Mouse (Mus musculus) neural tube, embryonic 12.5 days (tissue): ENCODE measurements around the gene Eaf1. TPM values are rescaled to one million over a fixed set of nuclear protein-coding genes. Genes with fewer than 3 reads are reported as not detected.
"Not testable (repeated sequence)": the region's sequence is repeated elsewhere in the genome, so short reads cannot be mapped to it uniquely, and the experiment has no call there.

ENCODE experiments used
- ATAC-seq: fragments of 200-750 bp; cut with Nextera tagmentation; 2 replicates; pipeline ENCODE4 v1.8.0; 2017; ENCODE audit warnings: low read depth, mild to moderate bottlenecking, moderate TSS enrichment, moderate library complexity; ENCODE audit not compliant: low FRiP score
- H3K27ac ChIP-seq: fragments of 300-500 bp; sonication (generic); 2 replicates; pipeline ENCODE4 v1.5.1; 2016
- H3K27me3 ChIP-seq: fragments of 300-500 bp; sonication (generic); replicated peaks from 2 replicates; pipeline ENCODE4 v1.6.1; 2016; ENCODE audit warnings: mild to moderate bottlenecking
- H3K36me3 ChIP-seq: fragments of 300-500 bp; sonication (generic); 2 replicates; pipeline ENCODE4 v1.6.1; 2016; ENCODE audit warnings: mild to moderate bottlenecking
- H3K4me1 ChIP-seq: fragments of 300-500 bp; sonication (generic); 2 replicates; pipeline ENCODE4 v1.6.1; 2016
- H3K4me2 ChIP-seq: fragments of 300-500 bp; sonication (generic); replicated peaks from 2 replicates; pipeline ENCODE4 v1.6.1; 2016; ENCODE audit warnings: mild to moderate bottlenecking
- H3K4me3 ChIP-seq: fragments of 300-500 bp; sonication (generic); 2 replicates; pipeline ENCODE4 v1.5.1; 2016
- H3K9ac ChIP-seq: fragments of 300-500 bp; sonication (generic); 2 replicates; pipeline ENCODE4 v1.6.1; 2016; ENCODE audit warnings: mild to moderate bottlenecking
- H3K9me3 ChIP-seq: fragments of 300-500 bp; sonication (generic); 2 replicates; pipeline ENCODE4 v1.6.1; 2016; ENCODE audit warnings: mild to moderate bottlenecking
- WGBS: fragments of 180-500 bp; shearing (Covaris S2); methylation state at CpG from one replicate; pipeline ENCODE4 v1.1.7; 2016; 5-methylcytosine and 5-hydroxymethylcytosine counted together
- polyA plus RNA-seq: library from polyadenylated mRNA; unstranded; fragments of >200 nt; fragmentation: Nextera tagmentation; extraction: Ambion mirVana; gene quantifications from 2 replicates; pipeline ENCODE4 v1.2.1, GENCODE M21; 2016

Gene Eaf1
- 16.7 and 20.5 TPM in 2 replicates for polyA plus RNA-seq

DNA sequence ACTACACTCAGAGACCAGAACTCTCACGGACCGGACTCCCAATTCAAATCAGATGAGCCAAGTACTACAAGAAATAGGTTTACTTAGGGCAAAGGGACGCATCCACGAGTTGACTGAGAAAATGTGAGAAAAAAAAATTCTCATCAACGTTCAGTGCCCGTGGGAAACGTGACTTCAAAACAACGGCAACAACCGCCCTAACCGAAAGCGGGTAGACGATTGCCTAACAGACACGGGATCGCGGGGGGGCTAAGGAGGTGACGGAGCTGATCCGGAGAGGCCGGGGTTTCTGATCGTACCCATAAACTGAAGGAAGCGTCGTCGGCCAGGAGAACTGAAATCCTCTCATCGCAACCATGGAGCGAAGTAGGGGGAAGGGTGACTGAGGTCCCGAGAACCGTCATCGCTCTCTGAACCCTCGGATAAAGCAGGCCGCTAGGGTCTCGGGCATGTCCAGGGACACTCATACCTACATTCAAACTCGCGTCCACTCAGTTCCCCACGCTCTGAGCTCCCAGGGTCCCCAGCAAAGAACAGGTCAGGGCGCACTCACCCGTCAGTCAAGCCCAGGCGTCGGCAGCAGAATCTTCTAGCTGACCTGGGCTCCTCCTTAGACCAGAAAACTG, at the start of gene Eaf1:
Gene Eaf1, plus strand, starts transcription at position 51 of the 626 bp plus-strand sequence.
- ATAC-seq: peak; percentile 65

DNA sequence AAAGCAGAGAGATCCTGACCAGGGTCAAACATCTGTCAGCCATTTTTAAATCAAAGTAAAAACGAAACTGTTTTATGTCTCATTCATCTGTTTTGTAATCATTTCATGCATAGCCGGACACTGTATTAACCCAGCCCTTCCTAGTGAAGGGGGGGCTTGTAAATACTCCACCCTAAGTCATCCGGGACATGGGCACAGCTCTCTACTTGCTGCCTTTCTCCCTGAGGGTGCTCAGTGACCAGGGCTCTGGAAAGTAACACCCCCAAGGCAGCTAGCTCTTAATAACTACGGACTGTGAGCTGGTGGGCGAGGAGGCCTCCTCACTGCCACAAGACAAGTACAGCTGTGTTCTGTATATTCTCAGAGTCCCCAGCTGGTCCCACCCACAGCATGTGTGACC, 45.2 kb upstream of the Eaf1 start:
- no peak overlapping the region for H3K4me2 ChIP-seq
- ATAC-seq: no peak
- H3K4me1 ChIP-seq: no peaks in the 10 kb centered on the region
- no peaks in the 10 kb centered on the region for H3K36me3 ChIP-seq
- WGBS: 72% methylated on average over 5 of the region's 5 CpGs
- H3K9ac ChIP-seq: no peak overlapping the region
- H3K9me3 ChIP-seq: no peaks in the 10 kb centered on the region
- H3K4me3 ChIP-seq: no peak overlapping the region
- H3K27me3 ChIP-seq: no peaks in the 10 kb centered on the region
- H3K27ac ChIP-seq: no peak overlapping the region

More for the DNA sequence above, at the start of gene Eaf1:
- H3K4me3 ChIP-seq: peak within 1 kb of the TSS; percentile 77
- no peaks in the 10 kb centered on the region for H3K9me3 ChIP-seq
- peak within 1 kb of the TSS; percentile 92 for H3K4me2 ChIP-seq
- H3K36me3 ChIP-seq: peaks cover 42% of the 10 kb centered on the region
- peak within 1 kb of the TSS; percentile 83 for H3K9ac ChIP-seq
- WGBS: under 1% methylated on average over 37 of the region's 37 CpGs
- no peaks in the 10 kb centered on the region for H3K27me3 ChIP-seq
- H3K27ac ChIP-seq: 0 out of 2 replicates have a peak within 1 kb of the TSS, but pooled peaks have one; percentile 66
- peaks cover 33% of the 10 kb centered on the region for H3K4me1 ChIP-seq

DNA sequence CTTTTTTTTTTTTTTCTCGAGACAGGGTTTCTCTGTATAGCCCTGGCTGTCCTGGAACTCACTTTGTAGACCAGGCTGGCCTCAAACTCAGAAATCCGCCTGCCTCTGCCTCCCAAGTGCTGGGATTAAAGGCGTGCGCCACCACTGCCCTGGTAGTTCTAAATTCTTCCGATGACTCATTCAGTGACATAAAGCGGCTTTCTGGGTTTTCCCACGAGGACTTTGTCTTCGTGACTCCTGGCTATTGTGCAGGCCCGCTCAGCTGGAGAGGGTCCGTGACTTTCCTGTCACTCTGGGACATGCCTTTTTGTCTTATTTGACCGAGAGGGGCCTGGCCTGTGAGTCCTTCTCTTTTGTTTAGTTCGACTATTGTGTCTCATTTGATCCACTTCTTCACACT, 40.3 kb upstream of the Eaf1 start:
- H3K27me3 ChIP-seq, H3K9me3 ChIP-seq, ATAC-seq, H3K4me1 ChIP-seq, H3K27ac ChIP-seq, H3K9ac ChIP-seq, H3K4me2 ChIP-seq, H3K4me3 ChIP-seq, H3K36me3 ChIP-seq: not testable (repeated sequence)
- WGBS: 68% methylated on average over 12 of the region's 12 CpGs

DNA sequence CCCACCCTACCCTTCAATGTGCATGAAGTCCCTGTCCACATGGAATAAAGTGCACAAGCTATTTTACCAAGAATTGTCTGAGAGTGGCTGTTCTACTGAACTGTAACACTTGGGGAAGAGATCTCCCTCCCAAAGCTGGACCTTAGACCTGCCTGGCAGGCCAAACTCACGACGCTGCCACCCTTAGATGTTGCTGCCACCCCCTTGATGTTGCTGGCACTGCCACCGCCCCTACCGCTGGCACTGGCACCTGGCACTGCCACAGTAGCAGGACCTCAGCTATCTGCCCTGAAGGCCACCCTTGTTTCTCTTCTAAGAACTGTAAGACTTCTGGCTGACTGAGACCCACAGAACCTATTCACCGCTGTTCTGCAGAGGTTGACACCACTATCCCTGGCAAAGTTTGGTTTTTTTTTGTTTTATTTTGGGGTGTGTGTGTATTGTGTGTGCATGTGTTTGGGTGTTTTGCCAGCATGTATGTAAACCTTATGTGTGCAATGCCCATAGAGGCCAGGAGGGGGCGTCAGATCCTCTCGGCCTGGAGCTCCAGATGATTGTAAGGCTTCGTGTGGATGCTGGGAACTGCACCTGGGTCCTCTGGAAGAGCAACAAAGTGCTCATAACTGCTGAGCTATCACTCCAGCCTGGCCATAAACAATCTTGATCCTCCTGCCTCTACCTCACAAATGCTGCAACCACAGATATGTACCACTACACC, 39.2 kb upstream of the Eaf1 start:
- Histone ChIP-seq H3K4me1 (no peaks in the 10 kb centered on the region), H3K4me2 (no peak overlapping the region), H3K4me3 (no peak overlapping the region), H3K27ac (no peak overlapping the region), H3K36me3 (no peaks in the 10 kb centered on the region), H3K9me3 (no peaks in the 10 kb centered on the region), H3K27me3 (no peaks in the 10 kb centered on the region), H3K9ac (no peak overlapping the region)
- no peak for ATAC-seq
- WGBS: 82% methylated on average over 8 of the region's 8 CpGs

DNA sequence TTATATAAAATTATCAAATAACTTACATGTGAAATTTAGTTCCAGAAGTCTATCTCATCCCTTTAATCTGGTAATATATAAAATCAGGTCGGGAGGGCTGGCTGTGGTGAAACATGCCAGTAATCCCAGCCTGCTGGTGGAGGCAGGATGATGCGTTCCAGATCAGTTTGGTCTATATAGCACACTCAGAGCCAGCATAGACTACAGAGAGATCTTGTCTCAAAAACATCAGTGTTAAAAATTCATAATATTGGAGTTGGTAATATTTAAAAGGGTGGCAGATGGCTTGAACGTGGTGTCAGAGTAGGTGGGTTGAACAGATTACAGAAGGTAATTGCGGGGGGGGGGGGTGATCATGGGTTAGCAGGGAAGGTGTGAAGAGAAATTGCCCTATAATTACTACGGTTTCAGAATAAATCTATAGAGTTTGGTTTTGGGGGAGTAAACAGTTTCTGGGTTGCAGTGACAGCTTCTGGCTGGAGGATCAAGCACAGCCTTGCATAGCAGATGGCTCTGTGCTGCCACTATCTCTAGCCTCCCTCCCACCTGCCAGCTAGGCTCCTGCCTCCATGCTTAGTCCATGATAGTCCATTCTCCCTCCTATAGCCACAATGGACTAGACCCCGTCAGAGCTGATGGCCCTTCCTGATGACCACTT, 38.0 kb upstream of the Eaf1 start:
- H3K4me3 ChIP-seq: no peak overlapping the region
- H3K9me3 ChIP-seq: no peaks in the 10 kb centered on the region
- H3K4me2 ChIP-seq: no peak overlapping the region
- ATAC-seq: no peak
- H3K4me1 ChIP-seq: no peaks in the 10 kb centered on the region
- WGBS: 81% methylated on average over 6 of the region's 6 CpGs
- H3K27me3 ChIP-seq: no peaks in the 10 kb centered on the region
- H3K27ac ChIP-seq: no peak overlapping the region
- no peaks in the 10 kb centered on the region for H3K36me3 ChIP-seq
- H3K9ac ChIP-seq: no peak overlapping the region

DNA sequence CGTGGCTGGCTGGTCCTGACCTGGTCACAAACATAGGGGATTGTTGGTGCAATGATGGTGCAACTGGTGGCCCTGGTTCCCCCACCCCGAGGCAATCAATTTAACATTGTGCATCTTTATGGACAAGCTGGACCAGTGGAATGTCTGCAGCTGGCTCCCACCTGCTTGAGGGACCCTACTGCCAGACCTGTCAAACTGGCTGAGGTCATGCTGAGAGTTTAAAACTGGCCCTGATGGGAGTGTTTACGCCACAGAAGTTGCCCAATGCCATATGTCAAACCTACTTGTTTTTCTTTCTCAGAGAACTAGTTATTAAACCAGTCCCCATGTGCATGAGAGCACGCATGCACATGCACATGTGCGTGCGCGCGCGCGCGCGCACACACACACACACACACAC, 36.2 kb upstream of the Eaf1 start:
- H3K4me3 ChIP-seq: no peak overlapping the region
- H3K4me2 ChIP-seq: no peak overlapping the region
- H3K9me3 ChIP-seq: no peaks in the 10 kb centered on the region
- 85% methylated on average over 12 of the region's 12 CpGs for WGBS
- ATAC-seq: no peak
- H3K9ac ChIP-seq: no peak overlapping the region
- H3K36me3 ChIP-seq: no peaks in the 10 kb centered on the region
- H3K27ac ChIP-seq: no peak overlapping the region
- H3K27me3 ChIP-seq: no peaks in the 10 kb centered on the region
- no peaks in the 10 kb centered on the region for H3K4me1 ChIP-seq

DNA sequence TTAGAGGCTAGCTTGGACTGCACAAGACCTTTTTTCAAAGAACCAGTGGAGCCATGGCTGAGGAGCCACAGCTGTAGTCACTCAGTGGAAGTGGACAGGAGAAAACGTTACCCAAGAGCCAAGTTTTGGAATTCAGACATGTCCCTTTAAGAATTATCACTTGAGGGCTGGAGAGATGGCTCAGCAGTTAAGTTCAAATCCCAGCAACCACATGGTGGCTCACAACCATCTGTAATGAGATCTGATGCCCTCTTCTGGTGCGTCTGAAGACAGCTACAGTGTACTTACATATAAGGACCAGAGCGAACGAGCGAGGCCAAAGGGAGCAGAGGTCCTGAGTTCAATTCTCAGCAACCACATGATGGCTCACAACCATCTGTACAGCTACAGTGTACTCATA, 32.0 kb upstream of the Eaf1 start:
- not testable (repeated sequence) for H3K9me3 ChIP-seq, H3K4me3 ChIP-seq, H3K4me1 ChIP-seq, H3K36me3 ChIP-seq, ATAC-seq, H3K27me3 ChIP-seq, H3K4me2 ChIP-seq, H3K9ac ChIP-seq, H3K27ac ChIP-seq
- whole genome bisulfite sequencing: 73% methylated on average over 5 of the region's 5 CpGs

DNA sequence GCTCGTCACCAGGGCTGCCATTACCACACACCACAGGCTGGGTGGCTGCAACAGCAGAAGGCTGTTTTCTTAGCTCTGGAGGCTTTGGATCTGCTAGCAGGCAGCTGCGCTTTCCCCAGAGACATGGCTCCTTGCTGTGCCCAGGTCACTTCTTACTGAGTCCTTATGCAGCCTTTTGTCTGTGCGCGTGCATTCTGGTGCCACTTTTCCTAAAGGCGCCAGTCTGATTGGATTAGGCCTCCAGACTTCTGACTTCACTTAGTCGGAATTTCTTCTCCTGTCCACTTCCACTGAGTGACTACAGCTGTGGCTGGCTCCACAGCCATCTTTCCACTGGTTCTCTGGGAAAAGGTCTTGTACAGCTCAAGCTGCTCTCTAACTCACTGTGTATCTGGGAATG, 31.3 kb upstream of the Eaf1 start:
- no peaks in the 10 kb centered on the region for H3K36me3 ChIP-seq
- no peaks in the 10 kb centered on the region for H3K27me3 ChIP-seq
- H3K27ac ChIP-seq: no peak overlapping the region
- no peak for ATAC-seq
- H3K4me1 ChIP-seq: no peaks in the 10 kb centered on the region
- H3K4me3 ChIP-seq: no peak overlapping the region
- no peak overlapping the region for H3K4me2 ChIP-seq
- H3K9ac ChIP-seq: no peak overlapping the region
- 77% methylated on average over 6 of the region's 6 CpGs for WGBS
- H3K9me3 ChIP-seq: no peaks in the 10 kb centered on the region

DNA sequence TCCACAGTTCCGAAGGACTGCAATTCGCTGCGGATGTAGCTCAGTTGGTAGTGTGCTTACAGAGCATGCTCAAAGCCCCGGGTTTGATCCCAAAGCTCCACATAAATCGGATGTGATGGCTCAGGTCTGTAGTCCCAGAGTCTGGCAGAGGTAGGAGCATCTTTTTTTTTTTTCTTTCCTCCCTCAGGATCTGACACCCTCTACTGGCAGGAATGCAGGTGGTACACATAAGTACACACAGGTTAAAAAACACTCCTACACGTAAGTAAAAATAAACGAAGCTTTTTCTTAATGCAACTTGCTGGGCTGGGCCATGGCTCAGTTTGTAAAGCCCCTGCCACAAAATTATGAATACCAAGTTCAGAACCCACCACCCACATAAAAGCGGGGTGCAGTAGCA, 30.0 kb upstream of the Eaf1 start:
- no peak overlapping the region for H3K4me2 ChIP-seq
- H3K9me3 ChIP-seq: no peaks in the 10 kb centered on the region
- no peak overlapping the region for H3K9ac ChIP-seq
- H3K36me3 ChIP-seq: no peaks in the 10 kb centered on the region
- 55% methylated on average over 8 of the region's 8 CpGs for WGBS
- no peaks in the 10 kb centered on the region for H3K4me1 ChIP-seq
- no peak for ATAC-seq
- H3K4me3 ChIP-seq: no peak overlapping the region
- H3K27ac ChIP-seq: no peak overlapping the region
- H3K27me3 ChIP-seq: no peaks in the 10 kb centered on the region

DNA sequence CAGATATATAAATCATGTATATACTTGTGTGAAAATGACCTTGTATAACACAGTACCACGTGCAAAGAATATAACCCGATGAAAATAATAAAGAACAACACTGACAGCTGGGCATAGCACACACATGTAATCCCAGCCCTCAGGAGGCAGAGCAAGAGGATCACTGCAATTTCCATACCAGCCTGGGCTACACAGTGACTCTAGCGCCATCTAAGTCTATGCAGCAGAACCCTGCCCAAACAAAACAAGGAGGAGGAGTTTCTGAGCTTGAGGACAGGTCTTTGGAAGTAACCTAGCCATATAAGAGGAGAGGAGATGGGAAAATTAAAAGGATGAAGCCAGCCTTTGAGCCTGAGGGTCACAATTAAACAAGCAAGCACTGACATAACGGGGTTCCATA, 24.5 kb upstream of the Eaf1 start:
- H3K4me1 ChIP-seq: no peaks in the 10 kb centered on the region
- ATAC-seq: no peak
- H3K27ac ChIP-seq: no peak overlapping the region
- H3K4me3 ChIP-seq: no peak overlapping the region
- H3K27me3 ChIP-seq: no peaks in the 10 kb centered on the region
- H3K9me3 ChIP-seq: no peaks in the 10 kb centered on the region
- H3K9ac ChIP-seq: no peak overlapping the region
- H3K4me2 ChIP-seq: no peak overlapping the region
- H3K36me3 ChIP-seq: no peaks in the 10 kb centered on the region
- 55% methylated on average over 4 of the region's 4 CpGs for WGBS

DNA sequence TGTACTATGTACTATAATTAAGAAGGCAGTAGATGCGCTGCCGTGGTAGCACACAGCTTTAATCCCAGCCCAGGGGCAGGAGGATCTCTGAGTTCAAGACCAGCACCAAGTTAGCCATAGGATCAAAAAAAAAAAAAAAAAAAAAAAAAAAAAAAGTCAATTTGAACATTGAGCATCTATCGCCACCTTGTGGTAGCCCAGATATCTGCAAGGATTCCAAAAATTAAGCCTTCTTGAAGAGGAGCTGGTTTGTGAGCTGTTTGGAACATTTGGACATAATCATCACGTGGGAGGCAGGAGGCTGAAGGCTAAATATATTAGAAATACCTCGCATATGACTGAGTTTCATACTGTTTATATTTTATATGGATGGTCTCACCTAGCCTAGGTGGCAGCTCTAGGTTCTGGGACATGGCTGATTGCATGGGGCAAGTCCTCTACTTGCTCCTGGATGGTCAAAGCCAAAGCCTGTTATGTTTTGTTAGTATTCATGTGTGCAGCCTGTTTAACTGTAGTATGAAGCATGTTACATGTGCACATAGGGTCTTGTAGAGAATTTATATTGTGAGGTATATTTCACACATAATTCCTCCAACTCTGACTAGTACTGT, 21.6 kb upstream of the Eaf1 start:
- no peaks in the 10 kb centered on the region for H3K36me3 ChIP-seq
- H3K4me3 ChIP-seq: no peak overlapping the region
- no peak overlapping the region for H3K9ac ChIP-seq
- no peak overlapping the region for H3K4me2 ChIP-seq
- H3K4me1 ChIP-seq: no peaks in the 10 kb centered on the region
- 8% methylated on average over 5 of the region's 5 CpGs for WGBS
- H3K27ac ChIP-seq: no peak overlapping the region
- no peaks in the 10 kb centered on the region for H3K27me3 ChIP-seq
- H3K9me3 ChIP-seq: no peaks in the 10 kb centered on the region
- no peak for ATAC-seq

DNA sequence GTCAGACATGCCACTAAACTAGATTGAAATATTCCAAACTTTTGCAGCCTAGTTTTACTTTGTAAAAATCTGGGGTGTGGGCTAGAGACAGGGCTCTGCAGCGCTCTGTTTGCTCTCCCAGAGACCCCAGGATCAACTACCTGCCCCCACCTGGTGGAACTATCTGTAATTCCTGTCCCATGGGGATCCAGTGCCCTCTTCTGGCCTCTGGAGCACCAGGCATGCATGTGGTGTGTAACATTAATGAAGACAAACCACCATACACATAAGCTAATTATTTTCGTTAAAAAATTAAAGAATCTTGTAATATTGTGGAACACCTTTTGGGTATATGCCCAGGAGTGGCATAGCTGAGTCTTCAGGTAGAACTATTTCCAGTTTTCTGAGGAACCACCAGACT, 20.9 kb upstream of the Eaf1 start:
- WGBS: 80% methylated on average over 2 of the region's 2 CpGs

More for the DNA sequence above, 20.9 kb upstream of the Eaf1 start:
- no peaks in the 10 kb centered on the region for H3K27me3 ChIP-seq
- no peak overlapping the region for H3K9ac ChIP-seq
- peaks cover 4% of the 10 kb centered on the region for H3K36me3 ChIP-seq
- no peaks in the 10 kb centered on the region for H3K4me1 ChIP-seq
- no peaks in the 10 kb centered on the region for H3K9me3 ChIP-seq
- no peak overlapping the region for H3K4me3 ChIP-seq
- no peak overlapping the region for H3K27ac ChIP-seq
- no peak overlapping the region for H3K4me2 ChIP-seq
- ATAC-seq: no peak
